Mouse (Mus musculus): ENCODE data around the gene Cnnm1. TPM values are rescaled to one million over a fixed set of nuclear protein-coding genes. Genes with fewer than 3 reads are reported as not detected.

Gene Cnnm1
- polyA plus RNA-seq, 1 experiment: not detected

- H3ac ChIP-seq (ENCODE audit: control insufficient read depth, insufficient read length): no peak overlapping the region
- peaks cover 57% of the 10 kb centered on the region for H3K27me3 ChIP-seq (ENCODE audit: control insufficient read depth, insufficient read depth, insufficient read length)
- no peak overlapping the region for H3K4me3 ChIP-seq
- TF ChIP-seq MYOD1 (IDR thresholded peaks at IDR 0.05; ENCODE audit: control insufficient read depth in 1 of 3, insufficient read length in 2 of 3, low read depth in 2 of 3): no peak
- no peak for TF ChIP-seq E2F4 (IDR thresholded peaks at IDR 0.05; ENCODE audit: insufficient read depth)
- no peak for TF ChIP-seq REST (IDR thresholded peaks at IDR 0.05; ENCODE audit: insufficient read depth, insufficient read length)
- TF ChIP-seq POLR2AphosphoS2 (IDR thresholded peaks at IDR 0.05; ENCODE audit: insufficient read length, low read depth): no peak
- TF ChIP-seq CEBPB (IDR thresholded peaks at IDR 0.05; ENCODE audit: insufficient read depth, poor library complexity, severe bottlenecking): no peak
- TF ChIP-seq USF1 (IDR thresholded peaks at IDR 0.05; ENCODE audit: low read depth): no peak
- TF ChIP-seq TCF3 (IDR thresholded peaks at IDR 0.05; ENCODE audit: insufficient read length, low read depth): no peak
- no peak for TF ChIP-seq MYOG (IDR thresholded peaks at IDR 0.05; ENCODE audit: control insufficient read depth in 1 of 3, insufficient read depth in 1 of 3, insufficient read length in 2 of 3, low read depth in 2 of 3)
- no peak overlapping the region for H3K4me2 ChIP-seq (ENCODE audit: low read depth)
- H3K36me3 ChIP-seq (ENCODE audit: control insufficient read depth, insufficient read depth): no peaks in the 10 kb centered on the region
- H3K79me2 ChIP-seq (ENCODE audit: control insufficient read depth, insufficient read depth): no peaks in the 10 kb centered on the region
Measured at GRCm38 (mm10) chr19:43472331-43472730, 32.1 kb downstream of the Cnnm1 start.

GRCm38 (mm10) chr19:43472781-43473180 lies 32.5 kb downstream of the Cnnm1 start:
- Histone ChIP-seq H3K79me2 (ENCODE audit: control insufficient read depth, insufficient read depth) (no peaks in the 10 kb centered on the region), H3K27me3 (ENCODE audit: control insufficient read depth, insufficient read depth, insufficient read length) (peaks cover 54% of the 10 kb centered on the region), H3K36me3 (ENCODE audit: control insufficient read depth, insufficient read depth) (no peaks in the 10 kb centered on the region), H3K4me2 (ENCODE audit: low read depth) (no peak overlapping the region), H3ac (ENCODE audit: control insufficient read depth, insufficient read length) (no peak overlapping the region), H3K4me3 (no peak overlapping the region)
- no peak for TF ChIP-seq POLR2A (IDR thresholded peaks at IDR 0.05; ENCODE audit: insufficient read length, low read depth)
- no peak for TF ChIP-seq TCF12 (IDR thresholded peaks at IDR 0.05; ENCODE audit: insufficient read depth, poor library complexity, severe bottlenecking)
- no peak for TF ChIP-seq MYOD1 (IDR thresholded peaks at IDR 0.05; ENCODE audit: control insufficient read depth in 1 of 3, insufficient read length in 2 of 3, low read depth in 2 of 3)
- no peak for TF ChIP-seq CEBPB (IDR thresholded peaks at IDR 0.05; ENCODE audit: insufficient read depth, poor library complexity, severe bottlenecking)
- no peak for TF ChIP-seq POLR2AphosphoS2 (IDR thresholded peaks at IDR 0.05; ENCODE audit: insufficient read length, low read depth)
- TF ChIP-seq MYOG (IDR thresholded peaks at IDR 0.05; ENCODE audit: control insufficient read depth in 1 of 3, insufficient read depth in 1 of 3, insufficient read length in 2 of 3, low read depth in 2 of 3): no peak
- TF ChIP-seq E2F4 (IDR thresholded peaks at IDR 0.05; ENCODE audit: insufficient read depth): no peak
- TF ChIP-seq SRF (IDR thresholded peaks at IDR 0.05; ENCODE audit: control insufficient read depth, insufficient read length, low read depth): no peak
- no peak for TF ChIP-seq TCF3 (IDR thresholded peaks at IDR 0.05; ENCODE audit: insufficient read length, low read depth)
- TF ChIP-seq USF1 (IDR thresholded peaks at IDR 0.05; ENCODE audit: low read depth): no peak
- no peak for TF ChIP-seq REST (IDR thresholded peaks at IDR 0.05; ENCODE audit: insufficient read depth, insufficient read length)
- TF ChIP-seq MAX (IDR thresholded peaks at IDR 0.05; ENCODE audit: low read depth): no peak

GRCm38 (mm10) chr19:43475642-43476041 lies 35.4 kb downstream of the Cnnm1 start:
- Histone ChIP-seq H3K4me2 (ENCODE audit: low read depth) (no peak overlapping the region), H3K27me3 (ENCODE audit: control insufficient read depth, insufficient read depth, insufficient read length) (peaks cover 36% of the 10 kb centered on the region), H3K36me3 (ENCODE audit: control insufficient read depth, insufficient read depth) (no peaks in the 10 kb centered on the region), H3ac (ENCODE audit: control insufficient read depth, insufficient read length) (no peak overlapping the region), H3K4me3 (no peak overlapping the region), H3K79me2 (ENCODE audit: control insufficient read depth, insufficient read depth) (no peaks in the 10 kb centered on the region)
- TF ChIP-seq TCF12 (IDR thresholded peaks at IDR 0.05; ENCODE audit: insufficient read depth, poor library complexity, severe bottlenecking) (no peak), CEBPB (IDR thresholded peaks at IDR 0.05; ENCODE audit: insufficient read depth, poor library complexity, severe bottlenecking) (no peak), SRF (IDR thresholded peaks at IDR 0.05; ENCODE audit: control insufficient read depth, insufficient read length, low read depth) (no peak), E2F4 (IDR thresholded peaks at IDR 0.05; ENCODE audit: insufficient read depth) (no peak), POLR2A (IDR thresholded peaks at IDR 0.05; ENCODE audit: insufficient read length, low read depth) (no peak), REST (IDR thresholded peaks at IDR 0.05; ENCODE audit: insufficient read depth, insufficient read length) (no peak), USF1 (IDR thresholded peaks at IDR 0.05; ENCODE audit: low read depth) (no peak), MYOD1 (IDR thresholded peaks at IDR 0.05; ENCODE audit: control insufficient read depth in 1 of 3, insufficient read length in 2 of 3, low read depth in 2 of 3) (no peak), MAX (IDR thresholded peaks at IDR 0.05; ENCODE audit: low read depth) (no peak), TCF3 (IDR thresholded peaks at IDR 0.05; ENCODE audit: insufficient read length, low read depth) (no peak), MYOG (IDR thresholded peaks at IDR 0.05; ENCODE audit: control insufficient read depth in 1 of 3, insufficient read depth in 1 of 3, insufficient read length in 2 of 3, low read depth in 2 of 3) (no peak), POLR2AphosphoS2 (IDR thresholded peaks at IDR 0.05; ENCODE audit: insufficient read length, low read depth) (no peak)

DNA sequence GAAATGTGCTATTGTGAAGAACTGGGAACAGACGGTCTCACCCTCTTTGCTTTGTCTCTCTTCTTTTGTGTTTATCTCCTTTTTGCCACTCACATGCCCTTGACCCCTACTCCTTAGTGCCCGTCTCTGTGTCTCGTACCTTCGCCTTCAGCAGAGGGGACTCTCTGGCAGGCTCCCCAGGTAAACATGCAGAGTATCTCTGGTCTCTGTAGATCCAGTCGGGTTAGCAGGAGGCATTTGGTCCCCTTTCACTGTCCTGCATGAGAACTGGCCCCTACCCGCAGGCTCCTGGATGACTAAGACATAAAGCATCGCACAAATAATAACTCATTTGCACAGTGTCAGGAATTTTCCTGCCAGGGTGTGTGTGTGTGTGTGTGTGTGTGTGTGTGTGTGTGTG lies 35.8 kb downstream of the Cnnm1 start:
- no peak for TF ChIP-seq CEBPB (IDR thresholded peaks at IDR 0.05; ENCODE audit: insufficient read depth, poor library complexity, severe bottlenecking)
- no peak for TF ChIP-seq TCF12 (IDR thresholded peaks at IDR 0.05; ENCODE audit: insufficient read depth, poor library complexity, severe bottlenecking)
- TF ChIP-seq TCF3 (IDR thresholded peaks at IDR 0.05; ENCODE audit: insufficient read length, low read depth): no peak
- no peak for TF ChIP-seq POLR2A (IDR thresholded peaks at IDR 0.05; ENCODE audit: insufficient read length, low read depth)
- no peak for TF ChIP-seq POLR2AphosphoS2 (IDR thresholded peaks at IDR 0.05; ENCODE audit: insufficient read length, low read depth)
- TF ChIP-seq MYOG (IDR thresholded peaks at IDR 0.05; ENCODE audit: control insufficient read depth in 1 of 3, insufficient read depth in 1 of 3, insufficient read length in 2 of 3, low read depth in 2 of 3): no peak
- TF ChIP-seq SRF (IDR thresholded peaks at IDR 0.05; ENCODE audit: control insufficient read depth, insufficient read length, low read depth): no peak
- TF ChIP-seq E2F4 (IDR thresholded peaks at IDR 0.05; ENCODE audit: insufficient read depth): no peak
- no peak for TF ChIP-seq USF1 (IDR thresholded peaks at IDR 0.05; ENCODE audit: low read depth)
- no peak for TF ChIP-seq MAX (IDR thresholded peaks at IDR 0.05; ENCODE audit: low read depth)
- TF ChIP-seq MYOD1 (IDR thresholded peaks at IDR 0.05; ENCODE audit: control insufficient read depth in 1 of 3, insufficient read length in 2 of 3, low read depth in 2 of 3): no peak
- TF ChIP-seq REST (IDR thresholded peaks at IDR 0.05; ENCODE audit: insufficient read depth, insufficient read length): no peak
- H3K79me2 ChIP-seq (ENCODE audit: control insufficient read depth, insufficient read depth): no peaks in the 10 kb centered on the region
- H3K36me3 ChIP-seq (ENCODE audit: control insufficient read depth, insufficient read depth): no peaks in the 10 kb centered on the region
- peaks cover 35% of the 10 kb centered on the region for H3K27me3 ChIP-seq (ENCODE audit: control insufficient read depth, insufficient read depth, insufficient read length)
- H3ac ChIP-seq (ENCODE audit: control insufficient read depth, insufficient read length): no peak overlapping the region
- no peak overlapping the region for H3K4me2 ChIP-seq (ENCODE audit: low read depth)
- no peak overlapping the region for H3K4me3 ChIP-seq
